Mouse (Mus musculus): Measurements from ENCODE around the gene Gpr107. TPM values are rescaled to one million over a fixed set of nuclear protein-coding genes. Genes with fewer than 3 reads are reported as not detected.
A peak's percentile ranks its signal among the peaks of the same experiment; 100 is the strongest.
"Not testable (repeated sequence)": the region's sequence is repeated elsewhere in the genome, so short reads cannot be mapped to it uniquely, and the experiment has no call there.

Gpr107 gene
- polyA plus RNA-seq, 1 experiment: 26.6 TPM

DNA sequence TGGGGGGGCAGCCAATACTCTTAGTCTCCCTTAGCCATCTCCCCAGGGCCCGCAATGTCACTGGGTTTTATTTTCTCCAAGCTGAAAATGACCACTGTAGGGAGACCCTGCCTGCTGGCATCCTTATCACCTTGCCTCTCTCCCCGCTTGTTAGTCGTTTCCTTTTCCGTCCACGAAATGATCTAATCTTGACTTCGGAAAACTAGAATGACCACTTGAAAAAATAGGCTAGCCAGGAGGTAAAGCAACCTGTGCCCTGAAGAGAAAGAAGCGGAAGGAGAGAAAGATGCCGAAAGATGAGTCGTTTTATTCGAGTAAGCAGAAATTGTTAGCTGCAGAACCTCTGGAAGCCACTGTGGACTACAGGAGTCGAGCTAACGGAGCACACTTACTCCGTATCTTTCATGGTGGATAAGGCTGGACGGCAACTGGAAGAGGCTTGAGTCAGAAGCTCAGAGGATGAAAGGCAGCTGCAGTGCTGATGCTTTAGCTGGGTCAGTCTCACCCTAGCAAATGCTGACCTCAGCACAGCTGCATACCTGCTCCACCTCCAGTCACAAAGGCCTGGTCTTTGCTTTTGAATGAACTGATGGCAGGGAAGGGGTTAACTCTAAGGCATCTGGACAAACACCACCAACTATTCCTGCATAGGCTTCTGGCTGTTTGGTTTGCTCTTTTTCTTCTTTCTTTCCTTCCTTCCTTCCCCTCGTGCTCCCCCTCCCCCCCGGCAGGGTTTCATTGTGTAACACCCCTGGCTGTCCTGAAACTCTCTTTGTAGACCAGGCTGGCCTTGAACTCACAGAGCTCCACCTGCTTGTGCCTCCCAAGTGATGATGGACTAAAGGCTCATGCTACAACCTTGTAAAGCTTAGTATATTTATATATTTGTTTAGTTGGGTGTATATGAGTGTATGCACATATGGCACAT is 8.1 kb upstream of the Gpr107 start:
- 76% methylated on average over 16 of the region's 16 CpGs for WGBS
- DNase-seq (ENCODE audit: low read depth, low spot score): no peak

DNA sequence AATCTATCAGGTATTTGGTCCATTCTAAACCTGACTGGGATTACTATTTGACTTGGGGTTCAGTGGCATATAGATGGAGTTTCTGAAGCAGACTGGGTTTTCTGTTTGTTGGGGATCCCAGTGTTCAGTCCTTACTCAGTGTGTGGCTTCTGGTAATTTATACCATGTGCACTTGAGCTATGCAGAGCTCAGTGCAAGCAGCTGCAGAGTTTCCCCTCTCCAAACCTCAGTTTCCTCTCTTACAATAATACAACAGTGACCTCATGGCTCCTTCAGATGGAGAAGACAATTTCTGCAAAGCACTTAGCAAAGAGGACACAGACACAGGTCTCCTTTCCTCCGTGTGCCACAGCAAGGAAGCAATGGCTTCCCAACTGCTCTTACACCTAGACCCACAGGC is 7.2 kb upstream of the Gpr107 start:
- no peak for DNase-seq (ENCODE audit: low read depth, low spot score)
- WGBS: 80% methylated on average over 1 of the region's 1 CpGs

- WGBS: 83% methylated on average over 7 of the region's 7 CpGs
- DNase-seq (ENCODE audit: low read depth, low spot score): no peak
These were observed 5.1 kb upstream of the Gpr107 start for GRCm38 (mm10) chr2:31147054-31147453.

GRCm38 (mm10) chr2:31150762-31151161 is 1.4 kb upstream of the Gpr107 start:
- DNase-seq (ENCODE audit: low read depth, low spot score): no peak

GRCm38 (mm10) chr2:31156846-31157245 is 4.7 kb downstream of the Gpr107 start:
- WGBS: 88% methylated on average over 3 of the region's 3 CpGs
- no peak for DNase-seq (ENCODE audit: low read depth, low spot score)

- peak; percentile 56 for DNase-seq (ENCODE audit: low read depth, low spot score)
- 59% methylated on average over 10 of the region's 10 CpGs for whole genome bisulfite sequencing
These were observed 8.2 kb downstream of the Gpr107 start for GRCm38 (mm10) chr2:31160147-31160920.

GRCm38 (mm10) chr2:31161620-31162019 is 9.5 kb downstream of the Gpr107 start:
- 68% methylated on average over 4 of the region's 4 CpGs for WGBS
- DNase-seq (ENCODE audit: low read depth, low spot score): no peak

DNA sequence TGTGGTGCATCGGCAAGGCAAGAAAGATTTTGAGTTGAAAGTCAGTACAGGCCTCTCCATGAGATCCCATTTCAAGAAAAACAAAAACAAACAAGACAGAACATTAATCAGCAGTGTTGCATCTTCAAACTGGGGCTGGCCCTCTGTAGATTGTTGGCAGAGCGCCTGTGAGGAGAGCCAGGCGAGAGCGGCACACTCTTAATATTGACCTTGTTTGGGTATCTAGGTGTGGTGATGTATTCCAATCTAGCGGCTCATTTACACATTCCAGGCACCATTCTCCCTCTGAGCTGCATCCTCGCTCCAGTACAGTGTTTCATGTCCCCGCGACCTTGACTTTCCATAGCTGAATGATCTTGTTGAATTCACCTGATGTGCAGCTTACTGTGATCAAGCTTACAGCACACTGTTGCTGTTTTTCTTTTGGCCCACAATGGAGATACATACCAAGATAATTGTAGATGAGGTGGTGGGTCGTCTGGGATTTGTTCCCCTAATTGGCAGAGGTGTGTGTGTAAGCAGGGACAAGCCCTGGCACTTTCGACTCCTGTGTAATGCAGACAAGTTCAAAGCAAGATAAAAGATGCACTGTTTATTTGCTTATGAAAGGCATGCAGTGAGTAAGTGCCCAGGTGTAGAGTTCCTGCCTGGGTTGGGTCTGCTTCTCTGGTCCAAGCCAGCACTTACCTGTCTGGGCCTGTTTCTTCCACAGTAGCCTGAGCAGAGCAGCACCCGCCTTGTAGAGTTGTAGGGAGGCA is 11.4 kb downstream of the Gpr107 start:
- 49% methylated on average over 11 of the region's 11 CpGs for WGBS
- DNase-seq (ENCODE audit: low read depth, low spot score): no peak

- DNase-seq (ENCODE audit: low read depth, low spot score): no peak
These were observed 12.8 kb downstream of the Gpr107 start for GRCm38 (mm10) chr2:31164841-31165455.

DNA sequence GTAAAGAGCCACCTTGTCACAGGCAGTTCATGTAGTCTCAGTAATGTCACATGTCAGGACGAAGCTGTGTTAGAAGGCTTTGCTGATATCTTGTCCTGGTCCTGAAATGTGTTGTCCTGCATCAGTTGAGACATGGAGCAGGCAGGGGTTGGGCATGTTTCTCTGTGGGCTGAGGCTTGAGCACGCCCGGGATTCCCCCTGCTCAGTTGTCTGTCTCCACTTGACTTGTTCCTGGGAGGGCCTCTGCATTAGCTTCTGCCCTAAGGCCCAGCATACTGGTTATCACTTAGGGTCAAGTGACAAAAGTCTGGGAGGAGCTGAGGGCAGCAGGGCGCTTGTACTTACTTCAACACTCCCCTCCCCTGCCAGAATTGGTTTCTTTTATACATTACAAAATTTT is 13.4 kb downstream of the Gpr107 start:
- no peak for DNase-seq (ENCODE audit: low read depth, low spot score)
- 71% methylated on average over 4 of the region's 4 CpGs for WGBS

More at GRCm38 (mm10) chr2:31164841-31165455, 12.8 kb downstream of the Gpr107 start:
- WGBS: 33% methylated on average over 5 of the region's 5 CpGs

- 83% methylated on average over 2 of the region's 2 CpGs for WGBS
- not testable (repeated sequence) for DNase-seq (ENCODE audit: low read depth, low spot score)
These were observed 15.5 kb downstream of the Gpr107 start for GRCm38 (mm10) chr2:31167571-31167970.

- DNase-seq (ENCODE audit: low read depth, low spot score): no peak
These were observed 16.9 kb downstream of the Gpr107 start for GRCm38 (mm10) chr2:31169001-31169400.

GRCm38 (mm10) chr2:31170164-31170563 is 18.0 kb downstream of the Gpr107 start:
- WGBS: 86% methylated on average over 6 of the region's 6 CpGs
- no peak for DNase-seq (ENCODE audit: low read depth, low spot score)

More at GRCm38 (mm10) chr2:31169001-31169400, 16.9 kb downstream of the Gpr107 start:
- 81% methylated on average over 10 of the region's 10 CpGs for WGBS

GRCm38 (mm10) chr2:31172001-31172400 is 19.9 kb downstream of the Gpr107 start:
- no peak for DNase-seq (ENCODE audit: low read depth, low spot score)
- WGBS: 71% methylated on average over 5 of the region's 5 CpGs

DNA sequence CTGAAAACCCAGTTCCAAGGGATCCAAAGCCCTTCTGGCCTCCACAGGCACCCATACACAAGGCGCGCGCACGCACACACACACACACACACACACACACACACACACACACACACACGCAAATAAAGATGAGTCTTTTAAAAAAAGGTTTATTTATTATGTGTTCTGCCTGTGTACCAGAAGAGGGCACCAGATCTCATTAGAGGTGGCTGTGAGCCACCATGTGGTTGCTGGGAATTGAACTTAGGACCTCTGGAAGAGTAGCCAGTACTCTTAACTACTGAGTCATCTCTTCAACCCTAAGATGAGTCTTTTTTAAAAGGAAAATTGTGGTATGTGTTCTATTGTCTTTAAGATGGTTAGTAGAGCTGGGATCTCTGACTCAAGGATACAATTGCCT is 20.4 kb downstream of the Gpr107 start:
- WGBS: 87% methylated on average over 5 of the region's 5 CpGs
- no peak for DNase-seq (ENCODE audit: low read depth, low spot score)

GRCm38 (mm10) chr2:31173290-31173689 is 21.2 kb downstream of the Gpr107 start:
- 74% methylated on average over 4 of the region's 4 CpGs for WGBS
- no peak for DNase-seq (ENCODE audit: low read depth, low spot score)

GRCm38 (mm10) chr2:31178593-31178992 is 26.5 kb downstream of the Gpr107 start:
- DNase-seq (ENCODE audit: low read depth, low spot score): not testable (repeated sequence)
- 81% methylated on average over 6 of the region's 6 CpGs for WGBS

GRCm38 (mm10) chr2:31179471-31179870 is 27.4 kb downstream of the Gpr107 start:
- no peak for DNase-seq (ENCODE audit: low read depth, low spot score)

DNA sequence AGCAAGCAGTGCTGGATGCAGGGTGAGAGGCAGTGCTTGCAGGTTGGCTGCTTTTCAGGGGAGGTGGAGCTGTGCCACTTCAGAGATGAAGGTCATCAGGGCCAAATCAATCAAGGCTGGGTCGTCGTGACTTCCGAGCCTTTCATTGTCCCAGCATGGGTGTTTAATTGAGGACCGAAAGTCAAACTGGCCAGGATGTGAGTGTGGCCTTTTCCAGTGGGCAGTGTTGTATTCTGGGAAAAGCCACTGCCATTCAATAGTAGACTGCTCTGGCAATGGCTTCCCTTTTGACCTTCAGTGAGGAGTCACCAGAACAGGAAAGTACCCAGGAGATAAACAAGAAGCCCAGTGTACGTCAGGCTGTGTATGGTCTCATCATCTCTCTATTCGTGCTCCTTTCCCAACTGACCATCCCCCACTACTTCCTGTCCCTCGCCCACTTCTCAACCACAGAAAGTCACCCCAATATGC is 28.0 kb downstream of the Gpr107 start:
- 65% methylated on average over 7 of the region's 7 CpGs for WGBS
- DNase-seq (ENCODE audit: low read depth, low spot score): no peak

More at GRCm38 (mm10) chr2:31179471-31179870, 27.4 kb downstream of the Gpr107 start:
- WGBS: 75% methylated on average over 7 of the region's 7 CpGs
